Mouse (Mus musculus): ENCODE measurements at regions not wholly inside any gene's neighbourhood (a gene's known extent, or its start where the extent isn't known, plus 50 kb on each side); places are given as distances from the start of the nearest gene placed in this dataset.

- no peaks in the 10 kb centered on the region for H3K27me3 ChIP-seq (ENCODE audit: control insufficient read depth, insufficient read depth, low read length)
- peak in 1 of 2 experiments; percentile 33 for DNase-seq
- WGBS, result 38% methylated on average over 16 of the region's 17 CpGs
- TF ChIP-seq CTCF (IDR thresholded peaks at IDR 0.05; ENCODE audit: borderline replicate concordance, insufficient read depth, low read depth, low read length) (no peak), POLR2A (IDR thresholded peaks at IDR 0.05; ENCODE audit: borderline replicate concordance, insufficient read depth, low read length) (no peak)
- H3K4me3 ChIP-seq (replicated peaks; ENCODE audit: insufficient read depth, low read depth, low read length), result no peak overlapping the region
- H3K4me1 ChIP-seq (ENCODE audit: control insufficient read depth, insufficient read depth, low read length), result peaks cover 8% of the 10 kb centered on the region; the same call in 1 of the 2 replicates
- no peak overlapping the region for H3K27ac ChIP-seq (ENCODE audit: insufficient read depth, low read length)
These were observed 272.1 kb downstream of the Gm49356 start for GRCm38 (mm10) chr15:59160931-59161920.

GRCm38 (mm10) chr15:59167937-59168659, 279.0 kb downstream of the Gm49356 start:
- Histone ChIP-seq H3K27ac (ENCODE audit: insufficient read depth, low read length) (no peak overlapping the region), H3K27me3 (ENCODE audit: control insufficient read depth, insufficient read depth, low read length) (no peaks in the 10 kb centered on the region), H3K4me3 (replicated peaks; ENCODE audit: insufficient read depth, low read depth, low read length) (no peak overlapping the region), H3K4me1 (ENCODE audit: control insufficient read depth, insufficient read depth, low read length) (no peaks in the 10 kb centered on the region)
- no peak for TF ChIP-seq CTCF (IDR thresholded peaks at IDR 0.05; ENCODE audit: borderline replicate concordance, insufficient read depth, low read depth, low read length)
- TF ChIP-seq POLR2A (IDR thresholded peaks at IDR 0.05; ENCODE audit: borderline replicate concordance, insufficient read depth, low read length), result no peak
- DNase-seq, result no peak
- 78% methylated on average over 8 of the region's 8 CpGs for WGBS

DNA sequence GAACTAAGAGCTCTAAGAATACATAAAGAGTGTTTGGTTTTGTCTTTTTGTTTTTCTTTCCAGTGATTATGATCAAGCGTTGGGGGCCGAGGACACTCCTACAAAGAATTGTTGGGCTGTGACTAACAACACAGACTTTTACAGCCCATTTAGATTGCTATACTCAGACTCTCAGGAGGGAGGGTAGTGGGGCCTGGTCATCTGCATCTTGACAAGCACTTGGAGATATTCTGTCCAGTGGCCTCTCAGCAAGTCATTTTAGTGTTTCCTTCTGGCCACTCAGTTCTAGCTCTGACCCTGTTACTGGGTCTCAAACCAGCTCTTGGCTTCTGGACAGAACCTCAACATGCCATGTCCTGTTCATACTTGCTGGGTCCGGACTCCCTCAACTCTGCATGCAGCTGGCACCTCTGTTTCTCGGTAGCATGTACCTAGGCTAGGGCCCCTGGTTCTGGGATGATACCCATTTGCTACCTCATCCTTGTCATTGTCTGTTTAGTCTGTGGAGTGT, 279.6 kb downstream of the Gm49356 start:
- Histone ChIP-seq H3K27ac (ENCODE audit: insufficient read depth, low read length) (no peak overlapping the region), H3K4me3 (replicated peaks; ENCODE audit: insufficient read depth, low read depth, low read length) (no peak overlapping the region), H3K4me1 (ENCODE audit: control insufficient read depth, insufficient read depth, low read length) (no peaks in the 10 kb centered on the region), H3K27me3 (ENCODE audit: control insufficient read depth, insufficient read depth, low read length) (no peaks in the 10 kb centered on the region)
- no peak for DNase-seq
- 95% methylated on average over 4 of the region's 4 CpGs for WGBS
- TF ChIP-seq POLR2A (IDR thresholded peaks at IDR 0.05; ENCODE audit: borderline replicate concordance, insufficient read depth, low read length) (no peak), CTCF (IDR thresholded peaks at IDR 0.05; ENCODE audit: borderline replicate concordance, insufficient read depth, low read depth, low read length) (no peak)

DNA sequence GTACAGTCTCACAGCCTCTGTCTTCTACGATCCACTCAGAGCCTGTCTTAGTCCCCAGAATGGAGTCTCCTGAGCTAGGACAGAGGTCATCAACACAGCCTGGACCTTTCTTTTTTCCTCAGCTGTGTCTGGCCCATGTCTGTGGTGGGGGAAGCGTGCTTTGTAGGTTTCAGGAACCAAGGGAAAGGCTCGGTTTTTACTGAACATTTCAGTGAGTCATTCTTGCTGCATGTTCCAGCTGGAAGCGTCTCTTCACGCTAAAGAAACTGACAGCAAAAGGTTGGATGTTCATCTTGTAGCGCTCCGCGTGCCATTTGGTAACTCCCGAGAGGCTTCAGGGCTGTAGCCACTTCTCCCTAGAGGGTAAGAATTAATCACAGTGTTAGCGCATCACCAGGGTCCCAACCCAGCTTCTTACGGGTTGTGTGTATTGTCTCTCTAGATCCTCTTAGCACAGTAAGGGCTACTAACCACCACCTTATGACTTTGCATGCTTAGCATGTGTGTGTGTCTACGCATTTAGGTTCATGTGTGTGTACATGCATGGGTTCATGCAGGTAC, 280.2 kb downstream of the Gm49356 start:
- no peak overlapping the region for H3K4me3 ChIP-seq (replicated peaks; ENCODE audit: insufficient read depth, low read depth, low read length)
- no peak for DNase-seq
- WGBS, result 91% methylated on average over 12 of the region's 12 CpGs
- TF ChIP-seq POLR2A (IDR thresholded peaks at IDR 0.05; ENCODE audit: borderline replicate concordance, insufficient read depth, low read length), result no peak
- no peak for TF ChIP-seq CTCF (IDR thresholded peaks at IDR 0.05; ENCODE audit: borderline replicate concordance, insufficient read depth, low read depth, low read length)
- no peaks in the 10 kb centered on the region for H3K4me1 ChIP-seq (ENCODE audit: control insufficient read depth, insufficient read depth, low read length)
- no peak overlapping the region for H3K27ac ChIP-seq (ENCODE audit: insufficient read depth, low read length)
- no peaks in the 10 kb centered on the region for H3K27me3 ChIP-seq (ENCODE audit: control insufficient read depth, insufficient read depth, low read length)

DNA sequence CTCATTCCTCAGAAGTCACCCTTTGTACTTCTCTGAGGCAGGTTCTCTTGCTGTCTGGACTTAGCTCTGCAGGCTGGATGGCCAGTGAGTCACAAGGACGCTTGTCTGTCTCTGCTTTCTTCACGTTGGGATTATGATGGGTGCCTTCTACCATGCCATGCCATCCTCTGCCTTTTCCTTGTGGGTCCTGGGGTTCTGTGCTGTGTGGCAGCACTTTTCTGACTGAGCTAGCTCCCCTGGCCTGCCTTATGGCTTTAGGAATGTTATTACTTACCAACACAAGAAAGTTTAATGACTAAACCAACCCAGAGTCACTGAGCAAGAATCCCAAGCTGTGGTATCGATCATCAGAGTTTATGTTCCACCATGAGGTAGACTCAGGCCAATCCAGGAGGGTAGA, 280.7 kb downstream of the Gm49356 start:
- no peak for TF ChIP-seq POLR2A (IDR thresholded peaks at IDR 0.05; ENCODE audit: borderline replicate concordance, insufficient read depth, low read length)
- TF ChIP-seq CTCF (IDR thresholded peaks at IDR 0.05; ENCODE audit: borderline replicate concordance, insufficient read depth, low read depth, low read length), result no peak
- H3K27ac ChIP-seq (ENCODE audit: insufficient read depth, low read length), result no peak overlapping the region
- H3K4me1 ChIP-seq (ENCODE audit: control insufficient read depth, insufficient read depth, low read length), result no peaks in the 10 kb centered on the region
- no peak overlapping the region for H3K4me3 ChIP-seq (replicated peaks; ENCODE audit: insufficient read depth, low read depth, low read length)
- WGBS, result 96% methylated on average over 3 of the region's 3 CpGs
- no peak for DNase-seq
- no peaks in the 10 kb centered on the region for H3K27me3 ChIP-seq (ENCODE audit: control insufficient read depth, insufficient read depth, low read length)

DNA sequence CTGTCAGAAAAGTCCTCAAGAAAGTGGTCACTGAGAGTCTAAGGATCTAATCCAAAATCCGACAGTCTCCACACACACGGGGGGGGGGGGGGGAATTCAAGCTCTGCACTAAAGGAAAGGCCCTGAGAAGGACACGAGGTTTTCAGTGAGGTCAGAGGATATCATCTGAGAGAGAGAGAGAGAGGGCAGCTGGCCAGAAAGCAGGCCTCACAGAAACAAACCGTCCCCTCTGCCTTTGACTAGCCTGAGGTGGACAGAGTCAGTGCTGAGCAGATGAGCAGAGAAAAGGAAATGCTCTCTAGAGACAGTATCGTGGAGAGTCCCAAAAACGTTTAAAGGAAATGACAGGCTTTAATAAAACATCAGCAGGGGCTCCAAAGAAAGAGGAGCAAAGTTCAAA, 282.0 kb downstream of the Gm49356 start:
- TF ChIP-seq CTCF (IDR thresholded peaks at IDR 0.05; ENCODE audit: borderline replicate concordance, insufficient read depth, low read depth, low read length), result no peak
- no peak for TF ChIP-seq POLR2A (IDR thresholded peaks at IDR 0.05; ENCODE audit: borderline replicate concordance, insufficient read depth, low read length)
- Histone ChIP-seq H3K4me1 (ENCODE audit: control insufficient read depth, insufficient read depth, low read length) (no peaks in the 10 kb centered on the region), H3K4me3 (replicated peaks; ENCODE audit: insufficient read depth, low read depth, low read length) (no peak overlapping the region), H3K27me3 (ENCODE audit: control insufficient read depth, insufficient read depth, low read length) (no peaks in the 10 kb centered on the region), H3K27ac (ENCODE audit: insufficient read depth, low read length) (no peak overlapping the region)
- no peak for DNase-seq
- 52% methylated on average over 6 of the region's 6 CpGs for WGBS

DNA sequence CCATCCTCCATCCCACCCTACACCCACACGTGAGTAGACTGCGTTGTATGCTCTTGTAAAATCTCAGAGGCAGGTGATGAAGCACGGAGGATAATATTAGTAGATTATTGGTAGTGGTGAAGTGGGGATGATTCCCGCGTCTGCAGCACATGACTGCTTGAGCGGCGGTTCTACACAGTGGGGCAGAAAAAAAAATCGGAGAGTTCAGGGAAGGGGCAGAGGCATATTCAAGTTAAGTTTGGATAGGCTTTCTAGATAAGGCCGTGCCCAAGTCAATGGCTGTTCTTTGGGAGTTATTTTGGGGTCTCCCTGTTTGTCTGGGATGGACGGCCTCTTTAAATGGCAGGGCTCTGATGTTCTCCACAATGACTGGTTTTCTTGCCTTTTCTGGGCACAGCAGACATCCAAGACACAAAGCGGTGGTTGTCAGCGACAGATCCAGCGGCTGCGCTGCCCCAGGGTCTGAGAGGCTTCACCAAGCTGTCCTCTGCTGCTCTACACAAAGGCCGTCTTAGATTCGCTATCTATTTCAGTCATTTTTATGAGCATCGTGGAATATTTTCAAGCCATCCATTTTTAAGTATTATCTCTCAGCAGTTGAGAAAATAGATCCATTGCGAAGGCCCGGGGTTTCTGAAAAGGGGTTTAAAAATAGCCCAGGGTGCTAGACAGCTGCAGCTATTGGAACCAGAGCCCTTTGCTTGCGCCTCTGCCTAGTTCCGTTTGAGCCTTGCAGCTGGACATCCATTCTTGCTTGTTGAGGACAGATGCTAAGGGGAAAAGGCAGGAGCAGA, 284.6 kb downstream of the Gm49356 start:
- WGBS, result 85% methylated on average over 21 of the region's 21 CpGs
- TF ChIP-seq CTCF (IDR thresholded peaks at IDR 0.05; ENCODE audit: borderline replicate concordance, insufficient read depth, low read depth, low read length) (no peak), POLR2A (IDR thresholded peaks at IDR 0.05; ENCODE audit: borderline replicate concordance, insufficient read depth, low read length) (no peak)
- no peak for DNase-seq
- H3K27me3 ChIP-seq (ENCODE audit: control insufficient read depth, insufficient read depth, low read length), result no peaks in the 10 kb centered on the region
- H3K27ac ChIP-seq (ENCODE audit: insufficient read depth, low read length), result peak overlapping the region; percentile 48; the same call in 1 of the 2 replicates
- no peak overlapping the region for H3K4me3 ChIP-seq (replicated peaks; ENCODE audit: insufficient read depth, low read depth, low read length)
- H3K4me1 ChIP-seq (ENCODE audit: control insufficient read depth, insufficient read depth, low read length), result no peaks in the 10 kb centered on the region
